Mouse (Mus musculus) G1E (cell line): ENCODE data around the gene Pfas. TPM values are rescaled to one million over a fixed set of nuclear protein-coding genes. Genes with fewer than 3 reads are reported as not detected.
"Not testable (repeated sequence)": the region's sequence is repeated elsewhere in the genome, so short reads cannot be mapped to it uniquely, and the experiment has no call there.

ENCODE experiments used
- ATAC-seq: 2 replicates; pipeline ENCODE4 v1.8.0; 2016; ENCODE audit warnings: mild to moderate bottlenecking; ENCODE audit not compliant: insufficient number of reproducible peaks, poor library complexity, low FRiP score, severe bottlenecking; ENCODE audit errors: extremely low read depth
- DNase-seq: peaks from one replicate; pipeline ENCODE4 v3.0.0; 2012; ENCODE audit warnings: low spot score
- H3K27me3 ChIP-seq: 2 replicates; pipeline ENCODE4 v1.6.1; 2012; ENCODE audit warnings: mild to moderate bottlenecking, low read length, inconsistent platforms; ENCODE audit not compliant: insufficient read depth
- H3K36me3 ChIP-seq: replicated peaks from 2 replicates; pipeline ENCODE3; 2012; ENCODE audit warnings: mild to moderate bottlenecking, inconsistent platforms
- H3K4me1 ChIP-seq: 2 replicates; pipeline ENCODE4 v1.6.1; 2012; ENCODE audit warnings: low read depth, low read length, inconsistent platforms, mixed read lengths; ENCODE audit not compliant: insufficient read depth
- H3K4me3 ChIP-seq: 2 replicates; pipeline ENCODE4 v1.5.1; 2012; ENCODE audit warnings: low read depth, mild to moderate bottlenecking, inconsistent platforms, low read length, moderate library complexity, mixed read lengths
- H3K9me3 ChIP-seq: replicated peaks from 2 replicates; pipeline ENCODE4 v1.6.1; 2012; ENCODE audit warnings: inconsistent platforms
- CTCF ChIP-seq: IDR thresholded peaks from 2 replicates; pipeline ENCODE4 v1.5.1; 2012; ENCODE audit warnings: low read depth, low read length, inconsistent platforms, mixed read lengths
- GATA1 ChIP-seq: IDR thresholded peaks from 2 replicates; pipeline ENCODE4 v1.6.1; 2012; ENCODE audit warnings: borderline replicate concordance, low read length, inconsistent platforms, mixed read lengths
- GATA2 ChIP-seq: IDR thresholded peaks from 2 replicates; pipeline ENCODE4 v1.6.1; 2012; ENCODE audit warnings: low read depth, low read length, inconsistent platforms, borderline replicate concordance
- POLR2AphosphoS5 ChIP-seq: IDR thresholded peaks from 2 replicates; pipeline ENCODE4 v1.6.1; 2012; ENCODE audit warnings: low read depth, low read length, inconsistent platforms; ENCODE audit not compliant: insufficient replicate concordance
- TAL1 ChIP-seq: conservative IDR thresholded peaks from 2 replicates; pipeline ENCODE4 v1.6.1; 2012; ENCODE audit warnings: low read depth, low read length, inconsistent platforms, mixed read lengths
- polyA plus RNA-seq: library from polyadenylated mRNA; stranded (reverse); fragments of >175 nt; gene quantifications from 2 replicates; pipeline ENCODE4 v1.2.3, GENCODE M21; 2012
- total RNA-seq, 2 experiments: library from RNA; stranded (forward) in 1 of 2; stranded (reverse) in 1 of 2; fragments of 200-1000 nt in 1 of 2; fragments of >200 nt in 1 of 2; fragmentation: Nextera tagmentation in 1 of 2; gene quantifications; 2 replicates each; pipeline ENCODE4 v1.2.3; 2014 to 2017

The Pfas gene
- total and polyA plus RNA-seq, 3 experiments: 36.2 to 107 (median 62.8) TPM

DNA sequence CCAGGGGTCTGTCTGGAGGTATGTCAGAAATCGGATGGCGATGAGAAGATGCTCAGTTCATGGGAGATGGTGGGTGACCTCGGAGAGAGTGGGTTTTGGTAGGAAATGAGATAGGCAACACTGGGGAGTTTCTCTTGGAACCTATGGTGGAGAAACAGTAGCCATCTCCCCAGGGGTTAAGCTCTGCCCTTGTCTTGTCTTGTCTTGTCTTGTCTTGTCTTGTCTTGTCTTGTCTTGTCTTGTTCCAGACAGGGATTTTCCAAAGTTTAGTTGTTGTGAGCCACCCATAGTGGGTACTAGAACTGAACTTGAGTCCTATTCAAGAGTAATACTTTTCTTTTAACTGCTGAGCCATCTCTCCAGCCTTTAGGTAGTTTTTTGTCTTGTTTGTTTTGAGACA, 18.3 kb upstream of the Pfas start:
- peaks cover 100% of the 10 kb centered on the region for H3K36me3 ChIP-seq
- H3K4me3 ChIP-seq: no peak overlapping the region
- no peak for ATAC-seq
- no peaks in the 10 kb centered on the region for H3K9me3 ChIP-seq
- H3K4me1 ChIP-seq: no peaks in the 10 kb centered on the region; the same call in 1 of the 2 replicates
- DNase-seq: no peak
- H3K27me3 ChIP-seq: no peaks in the 10 kb centered on the region
- TF ChIP-seq POLR2AphosphoS5 (no peak), GATA1 (no peak), CTCF (no peak), TAL1 (no peak), GATA2 (no peak)

DNA sequence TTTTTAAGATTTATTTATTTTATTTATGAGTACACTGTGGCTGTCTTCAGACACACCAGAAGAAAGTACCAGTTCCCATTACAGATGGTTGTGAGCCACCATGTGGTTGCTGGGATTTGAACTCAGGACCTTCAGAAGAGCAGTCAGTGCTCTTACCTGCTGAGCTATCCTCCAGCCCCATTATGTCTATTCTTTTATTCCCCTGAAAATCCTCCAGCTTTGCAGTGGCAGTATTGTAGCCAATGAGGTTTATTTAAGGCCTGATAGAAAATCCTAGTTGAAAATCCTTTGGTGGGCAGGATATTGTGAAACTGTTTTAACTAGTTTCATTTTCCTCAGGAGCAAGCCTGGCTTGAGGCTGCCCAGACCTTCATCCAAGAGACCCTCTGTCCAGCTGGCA, 12.4 kb upstream of the Pfas start:
- Histone ChIP-seq H3K36me3 (peaks cover 61% of the 10 kb centered on the region), H3K4me1 (peaks cover 19% of the 10 kb centered on the region), H3K4me3 (no peak overlapping the region), H3K27me3 (no peaks in the 10 kb centered on the region), H3K9me3 (no peaks in the 10 kb centered on the region)
- TF ChIP-seq CTCF (no peak), POLR2AphosphoS5 (no peak), GATA2 (no peak), TAL1 (no peak)
- ATAC-seq (no peak), DNase-seq (no peak)

DNA sequence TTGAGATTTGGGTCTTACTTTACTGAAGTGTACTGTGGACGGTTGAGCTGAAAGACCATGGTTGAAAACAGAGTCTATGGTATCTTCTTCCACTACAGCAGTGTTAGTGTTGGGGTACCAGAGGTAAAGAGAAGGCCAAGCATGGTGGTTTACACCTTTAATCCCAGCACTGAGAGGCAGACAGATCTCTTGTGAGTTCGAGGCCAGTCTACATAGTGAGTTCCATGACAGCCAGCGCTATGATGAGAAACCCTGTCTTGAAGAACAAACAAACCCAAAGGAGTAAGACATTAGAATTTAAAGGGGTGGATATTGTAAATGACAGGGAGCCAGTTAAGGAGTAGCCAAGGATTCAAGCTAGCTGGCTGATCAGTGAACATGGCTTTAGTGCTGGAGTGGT, 8.5 kb upstream of the Pfas start:
- H3K36me3 ChIP-seq: peaks cover 22% of the 10 kb centered on the region
- peaks cover 39% of the 10 kb centered on the region for H3K4me1 ChIP-seq
- ATAC-seq (no peak), DNase-seq (no peak)
- peak overlapping the region; percentile 71 for H3K4me3 ChIP-seq
- no peaks in the 10 kb centered on the region for H3K27me3 ChIP-seq
- TF ChIP-seq GATA1: no peak
- no peak for TF ChIP-seq POLR2AphosphoS5
- TF ChIP-seq TAL1: no peak
- TF ChIP-seq GATA2: no peak
- TF ChIP-seq CTCF: no peak
- H3K9me3 ChIP-seq: no peaks in the 10 kb centered on the region

DNA sequence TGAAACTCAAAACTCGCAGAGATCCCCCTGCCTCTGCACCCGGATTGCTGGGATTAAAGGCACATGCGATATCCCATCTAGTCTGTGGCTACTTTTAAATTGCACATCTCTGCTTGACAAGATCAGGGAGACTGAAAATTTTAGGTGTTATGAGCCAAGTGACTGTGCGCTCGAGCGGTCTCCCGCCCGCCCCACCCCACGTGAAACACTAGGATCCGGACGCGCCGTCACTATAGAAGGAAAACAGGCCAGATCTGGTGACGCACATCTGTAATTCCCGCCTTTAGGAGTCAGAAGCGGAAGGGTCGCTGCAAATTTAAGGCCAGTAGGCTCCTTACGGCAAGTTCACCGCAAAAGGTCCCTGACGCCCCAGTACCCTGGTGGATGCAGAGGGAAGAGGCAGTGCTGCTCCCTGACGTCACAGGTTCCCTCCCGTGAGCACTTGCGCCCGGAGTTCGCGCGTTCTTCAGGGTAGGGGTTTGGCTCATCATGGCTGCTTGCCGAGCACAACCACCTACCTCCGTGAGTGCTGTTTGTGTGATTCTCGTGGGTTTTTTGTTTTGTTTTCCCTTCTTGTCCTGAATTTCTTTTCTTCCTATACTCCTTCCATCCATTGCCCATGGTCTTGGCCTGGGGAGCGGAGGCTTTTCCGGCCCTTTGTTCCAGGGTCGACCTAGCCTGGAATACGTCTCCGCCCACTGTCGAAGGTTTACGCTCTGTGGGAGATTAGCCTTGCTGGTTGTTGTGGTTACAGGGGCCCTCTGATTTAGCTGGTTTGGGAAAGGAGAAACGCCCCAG, 7.6 kb upstream of the Pfas start, which contains the start of gene Ctc1:
Ctc1 (plus strand) TSS at position 268 of the 798 bp plus-strand sequence.
- Histone ChIP-seq H3K36me3 (peaks cover 13% of the 10 kb centered on the region), H3K27me3 (no peaks in the 10 kb centered on the region), H3K4me1 (peaks cover 44% of the 10 kb centered on the region), H3K9me3 (no peaks in the 10 kb centered on the region), H3K4me3 (peak within 1 kb of the TSS; percentile 71)
- DNase-seq (peak; percentile 79), ATAC-seq (peak; percentile 89)
- TF ChIP-seq GATA1: no peak
- 0 out of 2 replicates have a peak, but pooled peaks have one; percentile 22 for TF ChIP-seq CTCF

DNA sequence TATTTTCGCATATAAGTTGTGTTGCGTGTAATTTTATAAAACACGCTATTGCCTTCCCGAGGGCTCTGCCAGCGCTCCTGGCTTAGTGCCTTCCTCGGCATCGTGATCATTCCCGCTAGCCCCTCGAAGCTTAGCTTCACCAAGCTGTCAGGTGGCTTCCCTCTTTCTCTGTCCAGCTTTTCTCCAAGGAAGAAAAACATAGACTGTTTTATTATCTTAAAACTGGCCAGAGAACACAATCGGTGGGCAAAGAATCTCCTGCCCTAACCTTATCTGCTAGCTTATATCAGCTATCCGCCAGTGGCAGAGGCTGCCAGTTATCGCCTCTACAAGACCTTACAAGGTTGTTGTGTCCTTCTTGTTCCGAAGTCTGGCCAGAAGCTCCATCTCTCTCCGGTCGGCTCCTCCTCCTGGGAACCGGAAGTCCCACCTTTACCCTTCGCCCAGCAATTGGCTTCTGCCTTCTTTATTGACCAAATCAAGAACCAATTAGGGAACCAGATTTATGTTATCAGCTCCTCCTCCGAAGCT, 3.9 kb upstream of the Pfas start:
- TF ChIP-seq TAL1: no peak
- peak; percentile 33 for DNase-seq

DNA sequence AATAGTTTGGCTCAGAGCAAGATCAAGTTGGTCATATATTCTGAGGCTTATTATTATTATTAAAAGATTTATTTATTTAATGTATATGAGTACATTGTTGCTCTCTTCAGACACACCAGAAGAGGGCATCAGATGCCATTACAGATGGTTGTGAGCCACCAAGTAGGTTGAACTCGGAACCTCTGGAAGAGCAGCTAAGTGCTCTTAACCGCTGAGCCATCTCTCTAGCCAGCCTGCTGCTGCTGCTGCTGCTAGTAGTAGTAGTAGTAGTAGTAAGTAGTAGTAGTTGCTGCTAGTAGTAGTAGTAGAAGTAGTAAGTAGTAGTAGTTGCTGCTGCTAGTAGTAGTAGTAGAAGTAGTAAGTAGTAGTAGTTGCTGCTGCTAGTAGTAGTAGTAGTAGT, 3.2 kb upstream of the Pfas start:
- not testable (repeated sequence) for ATAC-seq, H3K27me3 ChIP-seq, H3K36me3 ChIP-seq, DNase-seq, H3K9me3 ChIP-seq
- Histone ChIP-seq H3K4me1 (peaks cover 44% of the 10 kb centered on the region), H3K4me3 (peak overlapping the region; percentile 68)

More for the DNA sequence above, 3.9 kb upstream of the Pfas start:
- H3K4me1 ChIP-seq: peaks cover 43% of the 10 kb centered on the region
- H3K27me3 ChIP-seq: no peaks in the 10 kb centered on the region
- peak; percentile 47; the same call in 1 of the 2 replicates for ATAC-seq
- H3K36me3 ChIP-seq: peaks cover 2% of the 10 kb centered on the region
- peak overlapping the region; percentile 68 for H3K4me3 ChIP-seq
- H3K9me3 ChIP-seq: no peaks in the 10 kb centered on the region
